Mouse (Mus musculus): ENCODE data around the gene B4galt3. TPM values are rescaled to one million over a fixed set of nuclear protein-coding genes. Genes with fewer than 3 reads are reported as not detected.

B4galt3 gene
- polyA plus RNA-seq, 1 experiment from 2014 or later = 56.8 TPM

GRCm38 (mm10) chr1:171325571-171325970 lies 55.4 kb downstream of the B4galt3 start:
- Histone ChIP-seq H3K4me1 (ENCODE audit: control insufficient read depth, insufficient read depth, low read length) (no peaks in the 10 kb centered on the region), H3K27ac (replicated peaks; ENCODE audit: low read depth, low read length) (no peak overlapping the region), H3K9ac (replicated peaks; ENCODE audit: low read length) (no peak overlapping the region), H3K36me3 (replicated peaks; ENCODE audit: control insufficient read depth, insufficient read depth, low read depth, low read length) (no peaks in the 10 kb centered on the region), H3K4me3 (ENCODE audit: low read depth, low read length) (no peak overlapping the region), H3K9me3 (replicated peaks; ENCODE audit: control insufficient read depth, low read length) (no peaks in the 10 kb centered on the region), H3K27me3 (ENCODE audit: control insufficient read depth, insufficient read depth, low read length) (no peaks in the 10 kb centered on the region), H3K4me2 (ENCODE audit: low read depth, low read length) (no peak overlapping the region)
- ATAC-seq (replicated peaks; ENCODE audit: insufficient number of reproducible peaks, low FRiP score, low TSS enrichment, low read depth) (no peak), DNase-seq (ENCODE audit: low spot score) (no peak)
- WGBS = 81% methylated on average over 2 of the region's 2 CpGs

Other genes starting within 250 kb of the B4galt3 start
- gene Fcgr3, start 205.4 kb upstream of the B4galt3 start, polyA plus RNA-seq (2014; fragmentation: Nextera tagmentation; extraction: Ambion mirVana) = 6.5 and 7.9 TPM in 2 replicates
- gene Cfap126, start 156.4 kb upstream of the B4galt3 start, polyA plus RNA-seq (2014; fragmentation: Nextera tagmentation; extraction: Ambion mirVana) = 1.4 and 1.7 TPM in 2 replicates
- 252 and 267 TPM in 2 replicates for gene Sdhc, start 119.7 kb upstream of the B4galt3 start, polyA plus RNA-seq (2014; fragmentation: Nextera tagmentation; extraction: Ambion mirVana)
- 1.1 and 1.9 TPM in 2 replicates for gene Mpz, start 119.6 kb upstream of the B4galt3 start, polyA plus RNA-seq (2014; fragmentation: Nextera tagmentation; extraction: Ambion mirVana)
- 13.5 and 15.6 TPM in 2 replicates for gene Pcp4l1, start 74.1 kb upstream of the B4galt3 start, polyA plus RNA-seq (2014; fragmentation: Nextera tagmentation; extraction: Ambion mirVana)
- gene Nr1i3, start 56.4 kb upstream of the B4galt3 start, polyA plus RNA-seq (2014; fragmentation: Nextera tagmentation; extraction: Ambion mirVana) = 0.22 and 0.26 TPM in 2 replicates
- gene Tomm40l, start 47.8 kb upstream of the B4galt3 start, polyA plus RNA-seq (2014; fragmentation: Nextera tagmentation; extraction: Ambion mirVana) = 20.2 and 29.9 TPM in 2 replicates
- gene Apoa2, start 45.3 kb upstream of the B4galt3 start, polyA plus RNA-seq (2014; fragmentation: Nextera tagmentation; extraction: Ambion mirVana) = 3.5 and 3.7 TPM in 2 replicates
- 19.9 and 22.0 TPM in 2 replicates for gene Fcer1g, start 36.0 kb upstream of the B4galt3 start, polyA plus RNA-seq (2014; fragmentation: Nextera tagmentation; extraction: Ambion mirVana)
- gene Adamts4, start 19.9 kb upstream of the B4galt3 start, polyA plus RNA-seq (2014; fragmentation: Nextera tagmentation; extraction: Ambion mirVana) = 5.1 and 6.1 TPM in 2 replicates
- 266 and 272 TPM in 2 replicates for gene Ndufs2, start 18.9 kb upstream of the B4galt3 start, polyA plus RNA-seq (2014; fragmentation: Nextera tagmentation; extraction: Ambion mirVana)
- 58.3 and 59.8 TPM in 2 replicates for gene Ppox, start 10.9 kb downstream of the B4galt3 start, polyA plus RNA-seq (2014; fragmentation: Nextera tagmentation; extraction: Ambion mirVana)
- gene Usp21, start 17.7 kb downstream of the B4galt3 start, polyA plus RNA-seq (2014; fragmentation: Nextera tagmentation; extraction: Ambion mirVana) = 96.1 and 102 TPM in 2 replicates
- 109 and 114 TPM in 2 replicates for gene Ufc1, start 24.7 kb downstream of the B4galt3 start, polyA plus RNA-seq (2014; fragmentation: Nextera tagmentation; extraction: Ambion mirVana)
- 51.7 and 56.7 TPM in 2 replicates for gene Dedd, start 58.8 kb downstream of the B4galt3 start, polyA plus RNA-seq (2014; fragmentation: Nextera tagmentation; extraction: Ambion mirVana)
- 29.8 and 31.5 TPM in 2 replicates for gene Nit1, start 75.3 kb downstream of the B4galt3 start, polyA plus RNA-seq (2014; fragmentation: Nextera tagmentation; extraction: Ambion mirVana)
- gene Pfdn2, start 75.3 kb downstream of the B4galt3 start, polyA plus RNA-seq (2014; fragmentation: Nextera tagmentation; extraction: Ambion mirVana) = 60.7 and 70.1 TPM in 2 replicates
- 1.2 and 1.4 TPM in 2 replicates for gene Klhdc9, start 90.5 kb downstream of the B4galt3 start, polyA plus RNA-seq (2014; fragmentation: Nextera tagmentation; extraction: Ambion mirVana)
- 2.4 and 2.5 TPM in 2 replicates for gene Nectin4, start 99.8 kb downstream of the B4galt3 start, polyA plus RNA-seq (2014; fragmentation: Nextera tagmentation; extraction: Ambion mirVana)
- gene Arhgap30, start 118.6 kb downstream of the B4galt3 start, polyA plus RNA-seq (2014; fragmentation: Nextera tagmentation; extraction: Ambion mirVana) = 0.39 and 0.52 TPM in 2 replicates
- gene Usf1, start 141.0 kb downstream of the B4galt3 start, polyA plus RNA-seq (2014; fragmentation: Nextera tagmentation; extraction: Ambion mirVana) = 101 and 108 TPM in 2 replicates
- gene Tstd1, start 148.5 kb downstream of the B4galt3 start, polyA plus RNA-seq (2014; fragmentation: Nextera tagmentation; extraction: Ambion mirVana) = 2.2 and 3.2 TPM in 2 replicates
- gene F11r, start 167.2 kb downstream of the B4galt3 start, polyA plus RNA-seq (2014; fragmentation: Nextera tagmentation; extraction: Ambion mirVana) = 21.1 and 23.1 TPM in 2 replicates
- gene Alyref2, start 233.2 kb downstream of the B4galt3 start, polyA plus RNA-seq (2014; fragmentation: Nextera tagmentation; extraction: Ambion mirVana) = 10.7 and 12.3 TPM in 2 replicates